Mouse (Mus musculus) hindbrain, postnatal 0 days (tissue): Measurements from ENCODE around the gene Junb. TPM values are rescaled to one million over a fixed set of nuclear protein-coding genes. Genes with fewer than 3 reads are reported as not detected.

ENCODE experiments used
- ATAC-seq: fragments of 200-750 bp; cut with Nextera tagmentation; 2 replicates; pipeline ENCODE4 v1.8.0; 2017; ENCODE audit warnings: mild to moderate bottlenecking, moderate TSS enrichment, moderate library complexity
- DNase-seq: peaks from one replicate; pipeline ENCODE4 v3.0.0-alpha.2; 2015; ENCODE audit warnings: low spot score
- H3K27ac ChIP-seq: fragments of 300-500 bp; sonication (generic); 2 replicates; pipeline ENCODE4 v1.5.1; 2014; ENCODE audit warnings: mild to moderate bottlenecking
- H3K27me3 ChIP-seq: fragments of 300-500 bp; sonication (generic); 2 replicates; pipeline ENCODE4 v1.6.1; 2014; ENCODE audit warnings: low read length, mixed read lengths; ENCODE audit not compliant: insufficient read depth
- H3K36me3 ChIP-seq: fragments of 300-500 bp; sonication (generic); 2 replicates; pipeline ENCODE4 v1.6.1; 2014; ENCODE audit warnings: low read length, mixed read lengths; ENCODE audit not compliant: insufficient read depth
- H3K4me1 ChIP-seq: fragments of 300-500 bp; sonication (generic); 2 replicates; pipeline ENCODE4 v1.6.1; 2014; ENCODE audit warnings: antibody characterized with exemption, low read length, mixed read lengths; ENCODE audit not compliant: insufficient read depth
- H3K4me2 ChIP-seq: fragments of 300-500 bp; sonication (generic); 2 replicates; pipeline ENCODE4 v1.6.1; 2014; ENCODE audit warnings: low read depth, mild to moderate bottlenecking, low read length, moderate library complexity, mixed read lengths
- H3K4me3 ChIP-seq: fragments of 300-500 bp; sonication (generic); 2 replicates; pipeline ENCODE4 v1.5.1; 2014; ENCODE audit warnings: low read length
- H3K9ac ChIP-seq: fragments of 300-500 bp; sonication (generic); replicated peaks from 2 replicates; pipeline ENCODE4 v1.6.1; 2014; ENCODE audit warnings: mild to moderate bottlenecking, low read length, moderate library complexity, mixed read lengths
- H3K9me3 ChIP-seq: fragments of 300-500 bp; sonication (generic); 2 replicates; pipeline ENCODE4 v1.6.1; 2016; ENCODE audit warnings: low read length, mixed read lengths
- CTCF ChIP-seq: IDR thresholded peaks from 2 replicates; pipeline ENCODE4 v1.5.1; 2016; ENCODE audit warnings: antibody characterized with exemption, control low read depth, low read depth
- WGBS: fragments of 180-500 bp; shearing (Covaris S2); extraction: QIAGEN DNeasy Blood & Tissue Kit; methylation state at CpG from one replicate; pipeline ENCODE4 v1.1.7; 2014; 5-methylcytosine and 5-hydroxymethylcytosine counted together
- polyA plus RNA-seq: library from polyadenylated mRNA; unstranded; fragments of >200 nt; fragmentation: Nextera tagmentation; extraction: Ambion mirVana; gene quantifications from 2 replicates; pipeline ENCODE4 v1.2.1, GENCODE M21; 2015
- total RNA-seq: library from RNA; depleted of rRNA; stranded (reverse); fragments of >200 nt; gene quantifications from 2 replicates; pipeline ENCODE4 v1.2.3, GENCODE M21; 2014

Junb gene
- total and polyA plus RNA-seq, 2 experiments from 2014 or later: 7.9 to 17.8 TPM

- no peaks in the 10 kb centered on the region for H3K27me3 ChIP-seq
- TF ChIP-seq CTCF: peak; percentile 96
- no peaks in the 10 kb centered on the region for H3K9me3 ChIP-seq
- no peak overlapping the region for H3K27ac ChIP-seq
- DNase-seq (peak; percentile 85), ATAC-seq (peak; percentile 27; the same call in 1 of the 2 replicates)
- WGBS: 58% methylated on average over 4 of the region's 4 CpGs
- H3K9ac ChIP-seq: no peak overlapping the region
- H3K4me2 ChIP-seq: no peak overlapping the region
- peaks cover 18% of the 10 kb centered on the region; the same call in 1 of the 2 replicates for H3K36me3 ChIP-seq
- H3K4me1 ChIP-seq: peaks cover 22% of the 10 kb centered on the region
- H3K4me3 ChIP-seq: no peak overlapping the region
Measured at GRCm38 (mm10) chr8:84973803-84974542, 4.5 kb downstream of the Junb start.

DNA sequence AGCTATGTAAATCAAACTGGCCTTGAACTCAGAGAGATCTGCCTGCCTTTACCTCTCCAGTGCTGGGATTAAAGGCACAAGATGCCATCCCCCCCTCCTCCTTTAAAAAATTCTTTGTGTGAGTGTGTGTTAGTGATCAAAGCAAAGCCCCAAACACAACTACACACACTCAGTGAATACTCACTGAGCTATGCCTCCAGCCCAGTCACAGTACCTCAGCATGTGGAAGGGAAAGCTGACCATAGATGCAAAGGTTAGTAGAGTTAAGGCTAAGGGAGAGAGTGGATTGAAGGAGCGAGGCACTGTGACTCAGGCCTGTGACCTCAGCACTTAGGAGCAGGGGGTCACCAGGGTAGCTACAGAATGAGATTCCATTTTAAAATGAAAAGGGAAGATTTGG is 5.4 kb downstream of the Junb start:
- Histone ChIP-seq H3K36me3 (peaks cover 18% of the 10 kb centered on the region; the same call in 1 of the 2 replicates), H3K4me1 (peaks cover 22% of the 10 kb centered on the region), H3K27me3 (no peaks in the 10 kb centered on the region), H3K9ac (no peak overlapping the region), H3K27ac (no peak overlapping the region), H3K4me3 (no peak overlapping the region), H3K9me3 (no peaks in the 10 kb centered on the region), H3K4me2 (no peak overlapping the region)
- no peak for TF ChIP-seq CTCF
- DNase-seq (no peak), ATAC-seq (no peak)
- WGBS: 86% methylated on average over 1 of the region's 1 CpGs

GRCm38 (mm10) chr8:84970913-84971312 is 7.6 kb downstream of the Junb start:
- Histone ChIP-seq H3K9me3 (no peaks in the 10 kb centered on the region), H3K36me3 (peaks cover 18% of the 10 kb centered on the region; the same call in 1 of the 2 replicates), H3K4me2 (peak overlapping the region; percentile 88), H3K27ac (no peak overlapping the region), H3K9ac (peak overlapping the region; percentile 88), H3K27me3 (no peaks in the 10 kb centered on the region), H3K4me3 (peak overlapping the region; percentile 73), H3K4me1 (peaks cover 18% of the 10 kb centered on the region)
- no peak for TF ChIP-seq CTCF
- DNase-seq: no peak
- 66% methylated on average over 5 of the region's 5 CpGs for WGBS
- no peak for ATAC-seq

GRCm38 (mm10) chr8:84970135-84970790 is 8.3 kb downstream of the Junb start:
- Histone ChIP-seq H3K9ac (peak overlapping the region; percentile 88), H3K27me3 (no peaks in the 10 kb centered on the region), H3K4me1 (peaks cover 17% of the 10 kb centered on the region), H3K27ac (peak overlapping the region; percentile 91), H3K4me3 (peak overlapping the region; percentile 73), H3K36me3 (peaks cover 18% of the 10 kb centered on the region; the same call in 1 of the 2 replicates), H3K4me2 (peak overlapping the region; percentile 88), H3K9me3 (no peaks in the 10 kb centered on the region)
- ATAC-seq (no peak), DNase-seq (no peak)
- no peak for TF ChIP-seq CTCF
- 6% methylated on average over 21 of the region's 21 CpGs for WGBS

GRCm38 (mm10) chr8:84969241-84970134 is 9.0 kb downstream of the Junb start, which contains the start of the genes Gm49661, Prdx2 and Rnaseh2a:
Gene Gm49661, minus strand, starts transcription at chr8:84969433.
Gene Prdx2, plus strand, starts transcription at chr8:84969587.
Gene Rnaseh2a, minus strand, starts transcription at chr8:84969767.
- Histone ChIP-seq H3K9me3 (no peaks in the 10 kb centered on the region), H3K4me3 (peak within 1 kb of the TSS; percentile 73), H3K27ac (peak within 1 kb of the TSS; percentile 91), H3K36me3 (peaks cover 18% of the 10 kb centered on the region; the same call in 1 of the 2 replicates), H3K27me3 (no peaks in the 10 kb centered on the region), H3K4me1 (peaks cover 17% of the 10 kb centered on the region), H3K9ac (peak within 1 kb of the TSS; percentile 88), H3K4me2 (peak within 1 kb of the TSS; percentile 88)
- under 1% methylated on average over 54 of the region's 56 CpGs for WGBS
- TF ChIP-seq CTCF: no peak
- DNase-seq (peak; percentile 91), ATAC-seq (peak; percentile 79)

GRCm38 (mm10) chr8:84968650-84969049 is 9.9 kb downstream of the Junb start:
- Histone ChIP-seq H3K9ac (peak overlapping the region; percentile 88; the same call in 1 of the 2 replicates), H3K27me3 (no peaks in the 10 kb centered on the region), H3K4me2 (peak overlapping the region; percentile 88), H3K36me3 (peaks cover 18% of the 10 kb centered on the region; the same call in 1 of the 2 replicates), H3K27ac (peak overlapping the region; percentile 91), H3K4me3 (peak overlapping the region; percentile 73), H3K4me1 (peaks cover 17% of the 10 kb centered on the region), H3K9me3 (no peaks in the 10 kb centered on the region)
- DNase-seq: no peak
- TF ChIP-seq CTCF: no peak
- 24% methylated on average over 2 of the region's 2 CpGs for WGBS
- ATAC-seq: no peak
